ENCODE assay signal across 23 mouse cellular contexts in genomic region chr1:160133464-160134079, GRCm38 (mm10). TPM values are rescaled to one million over a fixed set of nuclear protein-coding genes. Genes with fewer than 3 reads are reported as not detected.
DNase-seq lines count a peak whose midpoint lies in the region; ATAC-seq lines count a peak whose summit lies in the region.
"Had no signal": no experiment of that assay in that cellular context is flagged by ENCODE, and none has a peak within 500 bp of the region (broad histone marks: within the 10 kb centered on the region; RNA-seq: fewer than 3 reads in every experiment).

No protein-coding gene starts in this region.

- no peak for DNase-seq in frontal cortex, postnatal 14 days (ENCODE audit: low spot score in 2 of 2)
- peak; percentile 54 for DNase-seq in lung, postnatal 25 days (ENCODE audit: low spot score)
- DNase-seq in lung, postnatal 10 days, result no peak
- peak; percentile 11 for DNase-seq in adipocyte (ENCODE audit: low spot score)
- DNase-seq in embryonic facial prominence, embryonic 10.5 days (ENCODE audit: low spot score), result no peak
- no peak for DNase-seq in cerebellum, adult 8-10 months
- DNase-seq: adrenal gland, postnatal 10 days; adrenal gland, postnatal 36 days; B cell, adult 2 months; cerebellum, adult 11-12 months; cerebellum, adult 9-10 months; cerebellum, postnatal 14 days; gastrocnemius, adult 2 months; gastrocnemius, postnatal 14 days; heart, adult 11 months had no signal

- H3K9me3 ChIP-seq in embryonic facial prominence, embryonic 10.5 days, result no peaks in the 10 kb centered on the region
- H3K9me3 ChIP-seq: embryonic facial prominence, embryonic 13.5 days; forebrain, embryonic 12.5 days; forebrain, embryonic 15.5 days; hindbrain, embryonic 12.5 days; hindbrain, embryonic 15.5 days had no signal

- no peak overlapping the region for H3K27ac ChIP-seq in embryonic facial prominence, embryonic 10.5 days (replicated peaks)
- H3K27ac ChIP-seq: embryonic facial prominence, embryonic 13.5 days; forebrain, embryonic 12.5 days; forebrain, embryonic 15.5 days; gastrocnemius, adult 2 months; hindbrain, embryonic 12.5 days; hindbrain, embryonic 15.5 days had no signal

- 73% methylated on average over 4 of the region's 4 CpGs for WGBS in embryonic facial prominence, embryonic 10.5 days

- no peaks in the 10 kb centered on the region for H3K4me1 ChIP-seq in embryonic facial prominence, embryonic 10.5 days
- H3K4me1 ChIP-seq: forebrain, embryonic 12.5 days; forebrain, embryonic 15.5 days; hindbrain, embryonic 12.5 days; hindbrain, embryonic 15.5 days had no signal

- no peaks in the 10 kb centered on the region for H3K27me3 ChIP-seq in embryonic facial prominence, embryonic 10.5 days (replicated peaks; ENCODE audit: low read depth, poor library complexity, severe bottlenecking)
- H3K27me3 ChIP-seq: embryonic facial prominence, embryonic 13.5 days; forebrain, embryonic 12.5 days; forebrain, embryonic 15.5 days; hindbrain, embryonic 12.5 days; hindbrain, embryonic 15.5 days had no signal

- no peak overlapping the region for H3K4me3 ChIP-seq in embryonic facial prominence, embryonic 10.5 days
- H3K4me3 ChIP-seq: embryonic facial prominence, embryonic 13.5 days; erythroblast, embryonic 14.5 days; forebrain, embryonic 12.5 days; forebrain, embryonic 15.5 days; gastrocnemius, adult 2 months; hindbrain, embryonic 12.5 days; hindbrain, embryonic 15.5 days had no signal

- no peaks in the 10 kb centered on the region for H3K36me3 ChIP-seq in embryonic facial prominence, embryonic 10.5 days (replicated peaks)
- H3K36me3 ChIP-seq: embryonic facial prominence, embryonic 13.5 days; forebrain, embryonic 12.5 days; forebrain, embryonic 15.5 days; hindbrain, embryonic 12.5 days; hindbrain, embryonic 15.5 days had no signal

- peak; percentile 82 for ATAC-seq in frontal cortex, adult (ENCODE audit: low TSS enrichment)
- ATAC-seq: forebrain, embryonic 15.5 days had no signal

RNA-seq across cellular contexts. Expression of gene Tnn, which starts 19.8 kb away (rescaled TPM):
- polyA plus RNA-seq in embryonic facial prominence, embryonic 10.5 days (2016; fragmentation: Nextera tagmentation; extraction: Ambion mirVana), result 0.05 and 0.50 TPM in 2 replicates
- polyA plus RNA-seq: erythroblast, embryonic 14.5 days; forebrain, embryonic 15.5 days; heart, embryonic 11.5 days had no signal

Comparison
In these comparisons a context has a peak if more than half of its experiments do, and no peak if none do; other contexts are left out.
1. DNase-seq: peak in lung, postnatal 25 days (single experiment) and adipocyte (single experiment); none in frontal cortex, postnatal 14 days (0 of 2), lung, postnatal 10 days (single experiment), embryonic facial prominence, embryonic 10.5 days (single experiment) and cerebellum, adult 8-10 months (single experiment).